Mouse (Mus musculus) lung, embryonic 16.5 days (tissue): ENCODE data around the gene Fam122a. TPM values are rescaled to one million over a fixed set of nuclear protein-coding genes. Genes with fewer than 3 reads are reported as not detected.

Experiments used
- ATAC-seq: fragments of 200-750 bp; cut with Nextera tagmentation; 2 replicates; pipeline ENCODE4 v1.8.0; 2017; ENCODE audit warnings: low read depth, mild to moderate bottlenecking, moderate library complexity
- H3K27ac ChIP-seq: fragments of 300-500 bp; sonication (generic); 2 replicates; pipeline ENCODE4 v1.5.1; 2014; ENCODE audit warnings: mild to moderate bottlenecking, control low read depth, low read length
- H3K27me3 ChIP-seq: fragments of 300-500 bp; sonication (generic); 2 replicates; pipeline ENCODE4 v1.6.1; 2014; ENCODE audit warnings: low read depth, low read length, mixed read lengths; ENCODE audit not compliant: control insufficient read depth, insufficient read depth
- H3K36me3 ChIP-seq: fragments of 300-500 bp; sonication (generic); 2 replicates; pipeline ENCODE4 v1.6.1; 2014; ENCODE audit warnings: low read length; ENCODE audit not compliant: control insufficient read depth, insufficient read depth
- H3K4me1 ChIP-seq: fragments of 300-500 bp; sonication (generic); replicated peaks from 2 replicates; pipeline ENCODE4 v1.6.1; 2014; ENCODE audit warnings: low read length, mixed read lengths; ENCODE audit not compliant: control insufficient read depth, insufficient read depth
- H3K4me2 ChIP-seq: fragments of 300-500 bp; sonication (generic); 2 replicates; pipeline ENCODE4 v1.6.1; 2014; ENCODE audit warnings: low read depth, low read length, control low read depth
- H3K4me3 ChIP-seq: fragments of 300-500 bp; sonication (generic); 2 replicates; pipeline ENCODE4 v1.5.1; 2014; ENCODE audit warnings: mild to moderate bottlenecking, low read length, control low read depth
- H3K9ac ChIP-seq: fragments of 300-500 bp; sonication (generic); 2 replicates; pipeline ENCODE4 v1.6.1; 2014; ENCODE audit warnings: low read length, control low read depth
- H3K9me3 ChIP-seq: fragments of 300-500 bp; sonication (generic); 2 replicates; pipeline ENCODE4 v1.6.1; 2016; ENCODE audit warnings: low read length; ENCODE audit not compliant: control insufficient read depth
- WGBS: fragments of 180-500 bp; shearing (Covaris S2); extraction: QIAGEN DNeasy Blood & Tissue Kit; methylation state at CpG from one replicate; pipeline ENCODE4 v1.1.7; 2014; 5-methylcytosine and 5-hydroxymethylcytosine counted together
- polyA plus RNA-seq: library from polyadenylated mRNA; unstranded; fragments of >200 nt; fragmentation: Nextera tagmentation; extraction: Ambion mirVana; gene quantifications from 2 replicates; pipeline ENCODE4 v1.2.1, GENCODE M21; 2015

Fam122a gene
- polyA plus RNA-seq, 1 experiment from 2014 or later = 39.2 TPM

DNA sequence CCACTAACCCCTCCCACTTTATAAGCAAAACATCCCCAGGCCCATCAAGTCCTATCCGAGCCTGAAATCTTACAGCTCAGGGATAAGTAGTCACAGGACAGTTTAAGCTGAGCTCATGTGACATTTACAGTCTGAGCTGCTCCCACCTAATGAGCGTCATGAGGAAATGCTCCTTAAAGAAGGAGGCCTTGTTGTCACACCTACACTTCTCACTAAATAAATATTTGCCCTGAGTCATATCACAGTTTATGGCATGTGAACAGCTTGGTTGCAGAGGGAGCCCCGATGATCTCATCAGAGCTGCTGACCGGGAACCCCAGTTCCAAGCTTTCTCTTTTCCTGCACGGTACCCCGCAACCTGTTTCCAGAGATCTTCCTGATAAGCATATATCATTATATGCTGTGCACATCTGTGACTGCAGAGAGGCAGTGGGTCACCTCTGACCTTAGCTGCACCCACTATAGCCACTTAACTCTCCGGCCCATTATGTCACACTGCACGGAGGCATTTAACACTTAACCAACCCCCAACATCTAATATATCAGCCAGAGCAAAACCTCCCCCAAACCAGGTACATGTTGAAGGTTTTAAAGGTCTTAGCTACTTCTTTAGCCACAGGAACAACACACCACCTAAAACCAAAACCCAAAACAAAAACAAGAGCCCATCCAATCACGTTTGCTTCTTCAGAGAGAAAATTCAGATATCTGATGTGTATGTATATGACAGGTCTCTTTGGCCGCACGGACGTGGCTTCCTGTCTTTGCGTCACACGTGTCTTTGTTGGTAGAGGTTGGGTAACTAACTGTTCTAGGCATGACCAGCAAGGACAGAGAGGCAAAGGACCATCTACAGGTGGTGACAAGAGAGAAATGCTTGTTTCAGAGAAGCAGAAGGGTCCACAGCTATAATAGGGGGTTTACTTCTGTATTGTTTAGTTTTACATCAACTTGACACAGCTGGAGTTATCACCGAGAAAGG is 37.8 kb upstream of the Fam122a start:
- peak; percentile 34; the same call in 1 of the 2 replicates for ATAC-seq
- H3K27ac ChIP-seq = no peak overlapping the region
- H3K4me2 ChIP-seq = no peak overlapping the region
- no peaks in the 10 kb centered on the region for H3K9me3 ChIP-seq
- WGBS = 61% methylated on average over 15 of the region's 15 CpGs
- no peak overlapping the region for H3K4me3 ChIP-seq
- H3K9ac ChIP-seq = no peak overlapping the region
- H3K36me3 ChIP-seq = no peaks in the 10 kb centered on the region
- no peaks in the 10 kb centered on the region for H3K27me3 ChIP-seq
- peaks cover 5% of the 10 kb centered on the region; the same call in 1 of the 2 replicates for H3K4me1 ChIP-seq

DNA sequence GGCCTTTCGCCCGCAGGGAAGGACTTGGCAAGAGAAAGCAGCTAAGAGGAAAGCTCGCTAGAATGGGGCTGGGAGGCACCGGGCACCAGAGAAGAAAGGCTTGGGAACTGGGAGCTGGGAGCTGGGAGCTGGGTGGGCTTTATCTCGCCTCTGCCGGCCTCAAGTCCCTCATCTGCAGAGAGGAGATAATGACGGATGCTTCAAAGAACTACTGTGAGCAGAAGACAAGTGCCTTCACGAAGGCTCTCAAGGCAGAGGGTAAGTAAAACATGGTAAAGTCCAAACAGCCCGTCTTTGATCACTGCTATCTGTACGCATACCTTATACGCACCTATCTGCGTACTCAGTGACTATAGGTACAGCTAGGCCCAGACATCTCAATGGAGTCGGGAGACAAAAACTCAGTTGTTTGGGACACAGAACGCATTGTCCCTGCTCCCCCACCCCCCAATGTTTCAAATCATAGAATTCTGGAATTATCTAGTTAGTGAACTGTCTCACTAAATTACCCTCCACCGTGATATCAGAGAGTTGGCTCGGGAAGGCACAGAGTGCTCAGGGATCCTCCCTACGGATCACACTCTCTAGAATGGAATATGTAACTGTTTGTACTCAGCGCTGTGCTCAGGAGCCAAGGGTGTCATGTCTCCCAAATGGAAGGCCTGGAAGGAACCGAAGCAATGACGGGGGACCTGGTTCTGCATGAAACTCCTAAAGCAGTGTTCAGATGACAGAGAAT is 36.1 kb upstream of the Fam122a start:
- Histone ChIP-seq H3K36me3 (no peaks in the 10 kb centered on the region), H3K27ac (no peak overlapping the region), H3K4me1 (peaks cover 5% of the 10 kb centered on the region; the same call in 1 of the 2 replicates), H3K9ac (no peak overlapping the region), H3K4me3 (no peak overlapping the region), H3K4me2 (no peak overlapping the region), H3K9me3 (no peaks in the 10 kb centered on the region), H3K27me3 (no peaks in the 10 kb centered on the region)
- WGBS = 58% methylated on average over 20 of the region's 20 CpGs
- ATAC-seq = no peak

GRCm38 (mm10) chr19:24511939-24512338 is 34.8 kb upstream of the Fam122a start:
- Histone ChIP-seq H3K27me3 (no peaks in the 10 kb centered on the region), H3K9ac (no peak overlapping the region), H3K9me3 (no peaks in the 10 kb centered on the region), H3K27ac (no peak overlapping the region), H3K4me2 (no peak overlapping the region), H3K36me3 (no peaks in the 10 kb centered on the region), H3K4me1 (peaks cover 7% of the 10 kb centered on the region; the same call in 1 of the 2 replicates), H3K4me3 (no peak overlapping the region)
- 79% methylated on average over 7 of the region's 7 CpGs for WGBS
- no peak for ATAC-seq

DNA sequence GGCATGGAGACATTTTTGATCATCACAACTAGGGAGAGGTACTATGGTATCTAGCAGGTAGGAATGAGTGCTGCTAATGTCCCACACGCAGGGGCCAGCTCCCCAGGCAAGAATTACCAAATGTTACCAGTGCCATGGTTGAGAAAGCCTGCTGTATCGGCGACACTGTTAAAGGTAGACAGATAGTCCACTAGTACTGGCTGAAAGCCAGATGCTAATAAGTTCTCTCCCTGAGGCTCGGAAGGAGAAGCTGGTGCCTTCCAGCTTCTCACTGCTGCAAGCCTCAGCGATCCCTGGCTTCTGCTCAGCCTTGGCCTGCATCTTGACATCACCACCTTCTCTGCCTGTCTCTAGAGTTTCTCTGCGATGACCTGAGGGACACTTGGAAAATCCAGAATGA is 32.2 kb upstream of the Fam122a start:
- no peak overlapping the region for H3K27ac ChIP-seq
- H3K9ac ChIP-seq = no peak overlapping the region
- no peak overlapping the region for H3K4me3 ChIP-seq
- no peaks in the 10 kb centered on the region for H3K9me3 ChIP-seq
- H3K4me1 ChIP-seq = peaks cover 2% of the 10 kb centered on the region; the same call in 1 of the 2 replicates
- no peak overlapping the region for H3K4me2 ChIP-seq
- no peak for ATAC-seq
- 73% methylated on average over 6 of the region's 6 CpGs for WGBS
- no peaks in the 10 kb centered on the region for H3K27me3 ChIP-seq
- no peaks in the 10 kb centered on the region for H3K36me3 ChIP-seq

GRCm38 (mm10) chr19:24508087-24508767 is 31.1 kb upstream of the Fam122a start:
- H3K9me3 ChIP-seq = no peaks in the 10 kb centered on the region
- ATAC-seq = no peak
- H3K4me2 ChIP-seq = no peak overlapping the region
- H3K36me3 ChIP-seq = no peaks in the 10 kb centered on the region
- 0 out of 2 replicates have a peak, but pooled peaks cover 2% of the 10 kb centered on the region for H3K4me1 ChIP-seq
- no peak overlapping the region for H3K4me3 ChIP-seq
- no peak overlapping the region for H3K27ac ChIP-seq
- H3K27me3 ChIP-seq = no peaks in the 10 kb centered on the region
- no peak overlapping the region for H3K9ac ChIP-seq
- WGBS = 60% methylated on average over 13 of the region's 13 CpGs

DNA sequence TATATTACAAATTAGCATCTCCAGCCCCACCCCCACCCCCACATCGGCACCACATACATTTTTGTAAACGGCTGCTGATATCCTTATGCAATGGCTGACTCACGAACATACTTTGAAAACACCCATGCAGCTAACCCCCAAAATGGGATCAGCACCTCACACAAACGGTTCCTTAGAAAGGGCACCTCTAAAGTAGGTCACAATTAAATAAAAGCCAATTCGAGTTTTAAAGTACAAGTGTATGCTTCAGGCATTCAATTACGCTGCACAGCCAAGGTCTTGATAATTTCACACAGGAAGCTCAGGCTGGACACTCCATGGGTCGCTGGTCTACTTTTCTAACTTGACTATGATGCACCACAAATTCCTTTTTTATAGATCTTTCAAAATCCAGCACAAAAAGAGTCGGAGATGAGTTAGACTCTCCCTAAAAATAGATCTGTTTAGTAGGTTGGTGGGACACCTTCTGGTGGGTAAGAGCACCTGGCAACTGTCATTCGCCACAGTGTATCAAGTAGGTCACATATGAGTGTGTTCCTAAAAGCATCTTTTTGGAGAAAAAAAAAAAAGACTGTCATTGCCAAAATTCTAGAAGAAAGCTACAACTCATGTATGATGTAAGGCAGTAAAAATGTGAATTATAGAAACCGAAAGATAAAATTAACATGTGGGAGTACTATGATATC is 25.7 kb upstream of the Fam122a start:
- no peak overlapping the region for H3K27ac ChIP-seq
- no peaks in the 10 kb centered on the region for H3K9me3 ChIP-seq
- H3K4me2 ChIP-seq = no peak overlapping the region
- no peak overlapping the region for H3K9ac ChIP-seq
- no peak for ATAC-seq
- H3K4me1 ChIP-seq = 0 out of 2 replicates have a peak, but pooled peaks cover 2% of the 10 kb centered on the region
- WGBS = 83% methylated on average over 10 of the region's 10 CpGs
- H3K4me3 ChIP-seq = no peak overlapping the region
- no peaks in the 10 kb centered on the region for H3K36me3 ChIP-seq
- no peaks in the 10 kb centered on the region for H3K27me3 ChIP-seq

DNA sequence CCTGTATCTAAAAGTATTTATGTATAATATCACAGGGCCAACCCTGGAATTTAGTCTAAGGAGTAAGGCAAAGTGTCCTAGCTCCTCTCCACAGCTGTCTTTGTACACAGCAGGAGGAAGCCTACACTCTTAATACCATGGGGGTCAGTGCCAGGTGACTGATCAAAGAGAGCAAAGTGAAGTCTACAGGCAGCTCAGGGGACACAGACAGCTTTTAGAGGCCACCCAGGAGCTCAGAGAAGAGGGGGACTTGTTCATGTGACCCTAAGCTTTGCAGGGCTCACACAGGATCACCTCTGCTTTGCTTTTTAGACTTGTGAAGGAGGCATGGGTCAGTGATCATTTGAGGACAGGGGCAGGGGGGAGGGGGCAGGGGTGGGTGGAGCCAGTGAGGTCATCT is 24.4 kb upstream of the Fam122a start:
- Histone ChIP-seq H3K27me3 (no peaks in the 10 kb centered on the region), H3K4me3 (no peak overlapping the region), H3K9ac (no peak overlapping the region), H3K36me3 (no peaks in the 10 kb centered on the region), H3K27ac (no peak overlapping the region), H3K4me2 (no peak overlapping the region), H3K9me3 (no peaks in the 10 kb centered on the region), H3K4me1 (no peaks in the 10 kb centered on the region)
- ATAC-seq = no peak

GRCm38 (mm10) chr19:24500431-24500830 is 23.3 kb upstream of the Fam122a start:
- peak; percentile 31; the same call in 1 of the 2 replicates for ATAC-seq
- Histone ChIP-seq H3K9ac (no peak overlapping the region), H3K27me3 (no peaks in the 10 kb centered on the region), H3K36me3 (no peaks in the 10 kb centered on the region), H3K4me3 (no peak overlapping the region), H3K4me2 (no peak overlapping the region), H3K27ac (no peak overlapping the region), H3K4me1 (no peaks in the 10 kb centered on the region), H3K9me3 (no peaks in the 10 kb centered on the region)
- 71% methylated on average over 5 of the region's 5 CpGs for WGBS
